Mouse (Mus musculus) heart, embryonic 16.5 days (tissue): ENCODE data around the gene Nfkbia. TPM values are rescaled to one million over a fixed set of nuclear protein-coding genes. Genes with fewer than 3 reads are reported as not detected.

Experiments used
- ATAC-seq: fragments of 200-750 bp; cut with Nextera tagmentation; replicated peaks from 2 replicates; pipeline ENCODE4 v1.8.0; 2017; ENCODE audit warnings: moderate number of reproducible peaks; ENCODE audit not compliant: insufficient read depth, low FRiP score; ENCODE audit errors: extremely low read depth
- H3K27ac ChIP-seq: fragments of 300-500 bp; sonication (generic); 2 replicates; pipeline ENCODE4 v1.5.1; 2014; ENCODE audit warnings: mild to moderate bottlenecking, low read length, control low read depth, moderate library complexity
- H3K27me3 ChIP-seq: fragments of 300-500 bp; sonication (generic); 2 replicates; pipeline ENCODE4 v1.6.1; 2014; ENCODE audit warnings: low read length, mixed read lengths; ENCODE audit not compliant: control insufficient read depth, insufficient read depth
- H3K36me3 ChIP-seq: fragments of 300-500 bp; sonication (generic); 2 replicates; pipeline ENCODE4 v1.6.1; 2014; ENCODE audit not compliant: control insufficient read depth, insufficient read depth
- H3K4me1 ChIP-seq: fragments of 300-500 bp; sonication (generic); 2 replicates; pipeline ENCODE4 v1.6.1; 2014; ENCODE audit warnings: low read length, mixed read lengths; ENCODE audit not compliant: control insufficient read depth, insufficient read depth
- H3K4me2 ChIP-seq: fragments of 300-500 bp; sonication (generic); 2 replicates; pipeline ENCODE4 v1.6.1; 2014; ENCODE audit warnings: low read depth, mild to moderate bottlenecking, control low read depth, low read length
- H3K4me3 ChIP-seq: fragments of 300-500 bp; sonication (generic); 2 replicates; pipeline ENCODE4 v1.5.1; 2014; ENCODE audit warnings: mild to moderate bottlenecking, control low read depth, low read length
- H3K9ac ChIP-seq: fragments of 300-500 bp; sonication (generic); 2 replicates; pipeline ENCODE4 v1.6.1; 2014; ENCODE audit warnings: low read length, control low read depth
- H3K9me3 ChIP-seq: fragments of 300-500 bp; sonication (generic); replicated peaks from 2 replicates; pipeline ENCODE4 v1.6.1; 2016; ENCODE audit warnings: low read length; ENCODE audit not compliant: control insufficient read depth
- WGBS: fragments of 180-500 bp; shearing (Covaris S2); extraction: QIAGEN DNeasy Blood & Tissue Kit; methylation state at CpG from one replicate; pipeline ENCODE4 v1.1.7; 2014; 5-methylcytosine and 5-hydroxymethylcytosine counted together
- polyA plus RNA-seq: library from polyadenylated mRNA; unstranded; fragments of >200 nt; fragmentation: Nextera tagmentation; extraction: Ambion mirVana; gene quantifications from 2 replicates; pipeline ENCODE4 v1.2.1, GENCODE M21; 2015

The Nfkbia gene
- polyA plus RNA-seq, 1 experiment from 2014 or later = 85.9 TPM

- H3K27me3 ChIP-seq = no peaks in the 10 kb centered on the region
- WGBS = 25% methylated on average over 16 of the region's 16 CpGs
- peaks cover 35% of the 10 kb centered on the region for H3K4me1 ChIP-seq
- H3K4me3 ChIP-seq = 0 out of 2 replicates have a peak overlapping the region, but pooled peaks have one; percentile 14
- H3K27ac ChIP-seq = peak overlapping the region; percentile 71
- no peaks in the 10 kb centered on the region for H3K9me3 ChIP-seq
- no peaks in the 10 kb centered on the region for H3K36me3 ChIP-seq
- H3K9ac ChIP-seq = no peak overlapping the region; the same call in 1 of the 2 replicates
- 0 out of 2 replicates have a peak, but pooled peaks have one; percentile 12 for ATAC-seq
- H3K4me2 ChIP-seq = peak overlapping the region; percentile 44
These were observed 28.2 kb downstream of the Nfkbia start for GRCm38 (mm10) chr12:55463992-55464845.

- H3K9ac ChIP-seq = no peak overlapping the region
- WGBS = 87% methylated on average over 5 of the region's 5 CpGs
These were observed 29.4 kb downstream of the Nfkbia start for GRCm38 (mm10) chr12:55463087-55463486.

GRCm38 (mm10) chr12:55462456-55462855, 30.0 kb downstream of the Nfkbia start:
- H3K4me2 ChIP-seq = no peak overlapping the region
- no peak overlapping the region for H3K9ac ChIP-seq
- no peaks in the 10 kb centered on the region for H3K27me3 ChIP-seq
- no peak for ATAC-seq
- no peaks in the 10 kb centered on the region for H3K9me3 ChIP-seq
- no peaks in the 10 kb centered on the region for H3K36me3 ChIP-seq
- WGBS = 62% methylated on average over 6 of the region's 6 CpGs
- H3K4me3 ChIP-seq = no peak overlapping the region
- H3K27ac ChIP-seq = no peak overlapping the region
- peaks cover 28% of the 10 kb centered on the region for H3K4me1 ChIP-seq

More at GRCm38 (mm10) chr12:55463087-55463486, 29.4 kb downstream of the Nfkbia start:
- no peaks in the 10 kb centered on the region for H3K27me3 ChIP-seq
- H3K9me3 ChIP-seq = no peaks in the 10 kb centered on the region
- H3K4me3 ChIP-seq = no peak overlapping the region
- peaks cover 34% of the 10 kb centered on the region for H3K4me1 ChIP-seq
- no peaks in the 10 kb centered on the region for H3K36me3 ChIP-seq
- H3K4me2 ChIP-seq = no peak overlapping the region
- no peak overlapping the region for H3K27ac ChIP-seq
- ATAC-seq = no peak

- no peak overlapping the region for H3K4me2 ChIP-seq
These were observed 30.7 kb downstream of the Nfkbia start for GRCm38 (mm10) chr12:55461767-55462166.

GRCm38 (mm10) chr12:55460900-55461299, 31.5 kb downstream of the Nfkbia start:
- ATAC-seq = no peak
- Histone ChIP-seq H3K27me3 (no peaks in the 10 kb centered on the region), H3K9ac (no peak overlapping the region), H3K36me3 (no peaks in the 10 kb centered on the region), H3K9me3 (no peaks in the 10 kb centered on the region), H3K27ac (no peak overlapping the region), H3K4me1 (peaks cover 25% of the 10 kb centered on the region), H3K4me2 (no peak overlapping the region), H3K4me3 (no peak overlapping the region)
- WGBS = 48% methylated on average over 4 of the region's 4 CpGs

More at GRCm38 (mm10) chr12:55461767-55462166, 30.7 kb downstream of the Nfkbia start:
- H3K9ac ChIP-seq = no peak overlapping the region
- peaks cover 25% of the 10 kb centered on the region for H3K4me1 ChIP-seq
- no peaks in the 10 kb centered on the region for H3K27me3 ChIP-seq
- H3K4me3 ChIP-seq = no peak overlapping the region
- no peaks in the 10 kb centered on the region for H3K36me3 ChIP-seq
- 61% methylated on average over 6 of the region's 6 CpGs for WGBS
- H3K27ac ChIP-seq = no peak overlapping the region; the same call in 1 of the 2 replicates
- no peaks in the 10 kb centered on the region for H3K9me3 ChIP-seq
- ATAC-seq = no peak

GRCm38 (mm10) chr12:55459739-55460138, 32.7 kb downstream of the Nfkbia start:
- no peak overlapping the region for H3K27ac ChIP-seq
- WGBS = 48% methylated on average over 8 of the region's 8 CpGs
- no peak overlapping the region for H3K9ac ChIP-seq
- no peak overlapping the region for H3K4me2 ChIP-seq
- no peak for ATAC-seq
- H3K9me3 ChIP-seq = no peaks in the 10 kb centered on the region
- H3K27me3 ChIP-seq = no peaks in the 10 kb centered on the region
- no peak overlapping the region for H3K4me3 ChIP-seq
- peaks cover 16% of the 10 kb centered on the region for H3K4me1 ChIP-seq
- H3K36me3 ChIP-seq = no peaks in the 10 kb centered on the region

- Histone ChIP-seq H3K4me1 (peaks cover 15% of the 10 kb centered on the region), H3K36me3 (no peaks in the 10 kb centered on the region), H3K9ac (no peak overlapping the region), H3K27me3 (no peaks in the 10 kb centered on the region), H3K27ac (no peak overlapping the region), H3K4me2 (no peak overlapping the region), H3K4me3 (no peak overlapping the region), H3K9me3 (no peaks in the 10 kb centered on the region)
- no peak for ATAC-seq
- WGBS = 79% methylated on average over 5 of the region's 5 CpGs
These were observed 35.6 kb downstream of the Nfkbia start for GRCm38 (mm10) chr12:55456893-55457292.

GRCm38 (mm10) chr12:55456136-55456535, 36.3 kb downstream of the Nfkbia start:
- H3K4me2 ChIP-seq = no peak overlapping the region
- H3K27ac ChIP-seq = no peak overlapping the region
- no peaks in the 10 kb centered on the region for H3K36me3 ChIP-seq
- H3K4me1 ChIP-seq = peaks cover 11% of the 10 kb centered on the region
- WGBS = 69% methylated on average over 3 of the region's 3 CpGs
- ATAC-seq = no peak
- no peak overlapping the region for H3K9ac ChIP-seq
- no peaks in the 10 kb centered on the region for H3K9me3 ChIP-seq
- H3K4me3 ChIP-seq = no peak overlapping the region
- no peaks in the 10 kb centered on the region for H3K27me3 ChIP-seq

- peaks cover 15% of the 10 kb centered on the region for H3K4me1 ChIP-seq
- no peak overlapping the region for H3K9ac ChIP-seq
- 71% methylated on average over 9 of the region's 10 CpGs for WGBS
- ATAC-seq = no peak
- H3K4me3 ChIP-seq = no peak overlapping the region
- H3K27me3 ChIP-seq = no peaks in the 10 kb centered on the region
- no peaks in the 10 kb centered on the region for H3K9me3 ChIP-seq
- no peaks in the 10 kb centered on the region for H3K36me3 ChIP-seq
- H3K4me2 ChIP-seq = no peak overlapping the region
- no peak overlapping the region for H3K27ac ChIP-seq
These were observed 37.2 kb downstream of the Nfkbia start for GRCm38 (mm10) chr12:55455206-55455605.
